Mouse (Mus musculus): ENCODE results near the gene Cdc14b.

The Cdc14b gene

DNA sequence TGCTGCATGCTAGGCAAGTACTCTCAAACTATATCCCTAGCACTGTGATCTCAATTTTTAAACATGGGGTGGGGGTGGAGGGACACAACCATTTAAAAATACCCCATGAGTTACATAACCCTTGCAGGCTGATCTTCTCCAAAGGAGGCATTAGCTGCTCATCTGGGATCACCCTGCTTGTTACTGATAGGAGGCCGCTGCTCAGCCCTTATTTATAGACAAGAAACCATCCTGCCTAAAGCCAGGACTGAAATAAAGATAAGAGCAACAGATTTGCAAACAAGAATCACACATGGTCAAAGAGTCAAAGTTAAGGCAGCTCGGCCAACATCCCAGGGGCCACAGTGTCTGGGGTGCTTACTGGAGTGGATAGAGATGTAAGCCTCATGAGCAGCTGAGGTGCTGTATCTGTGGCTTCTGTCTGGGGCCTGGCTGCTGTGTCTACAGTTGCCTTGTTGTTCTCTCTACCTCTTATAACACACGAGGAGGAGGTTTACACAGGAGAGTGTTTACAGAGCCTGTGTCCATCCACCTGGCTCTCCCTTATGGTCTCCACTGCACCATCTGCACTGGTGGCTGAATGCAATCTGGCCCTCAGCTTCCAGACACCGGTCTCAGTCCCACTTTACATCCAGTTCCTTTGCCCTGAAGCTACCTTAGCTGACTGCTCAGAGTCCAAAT, 38.0 kb downstream of the Cdc14b start:
- no peak for DNase-seq (ENCODE audit: low spot score)

DNA sequence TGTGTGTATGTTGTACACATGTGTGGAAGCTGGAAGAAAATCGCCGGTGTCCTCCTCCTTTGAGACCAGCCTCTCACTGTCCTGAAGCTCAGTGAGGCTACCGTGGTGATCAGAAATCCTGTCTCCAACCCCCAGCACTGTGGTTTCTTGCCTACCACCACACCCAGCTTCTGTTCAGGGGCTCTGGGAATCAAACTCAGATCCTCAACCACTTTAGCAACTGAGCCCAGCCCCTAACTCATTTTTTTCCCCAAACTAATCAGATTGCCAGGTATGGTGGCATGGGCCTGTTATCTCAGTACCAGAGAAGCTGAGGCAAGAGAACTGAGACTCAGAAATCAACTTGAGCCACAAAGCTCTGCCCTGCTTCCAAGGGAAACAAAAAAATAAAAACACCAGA, 39.3 kb downstream of the Cdc14b start:
- DNase-seq (ENCODE audit: low spot score), result no peak

DNA sequence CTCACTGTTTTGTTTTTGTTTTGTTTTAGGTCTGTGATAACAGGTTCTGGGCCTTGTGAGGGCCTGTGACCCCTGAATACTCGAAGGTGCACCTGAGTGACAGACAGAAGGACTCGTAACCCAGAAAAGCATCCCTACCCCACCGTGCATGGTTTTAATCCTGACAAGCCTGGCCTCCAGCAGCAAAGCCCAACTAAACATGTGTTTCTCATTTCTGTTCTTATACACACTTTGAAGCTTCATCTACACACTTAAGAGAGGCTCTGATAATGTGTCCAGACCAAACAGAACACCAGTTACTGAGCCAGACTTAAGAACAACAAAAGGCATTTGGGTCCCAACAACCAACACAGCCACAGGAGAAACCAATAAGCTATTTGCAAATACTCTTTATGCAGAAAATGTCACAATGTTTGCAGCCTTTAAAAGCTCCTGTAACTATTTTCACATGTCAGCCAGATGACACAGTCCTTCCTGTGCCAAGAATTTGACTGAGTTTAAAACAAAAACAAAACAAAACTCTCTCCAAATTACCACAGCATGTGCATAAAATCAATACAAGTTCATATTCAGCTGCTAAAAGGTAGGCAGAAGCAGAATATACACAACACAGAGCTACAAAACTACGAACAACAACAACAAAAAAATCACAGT, 39.9 kb downstream of the Cdc14b start:
- no peak for DNase-seq (ENCODE audit: low spot score)

- DNase-seq (ENCODE audit: low spot score), result no peak
These were observed 42.0 kb downstream of the Cdc14b start for GRCm38 (mm10) chr13:64233139-64233538.

DNA sequence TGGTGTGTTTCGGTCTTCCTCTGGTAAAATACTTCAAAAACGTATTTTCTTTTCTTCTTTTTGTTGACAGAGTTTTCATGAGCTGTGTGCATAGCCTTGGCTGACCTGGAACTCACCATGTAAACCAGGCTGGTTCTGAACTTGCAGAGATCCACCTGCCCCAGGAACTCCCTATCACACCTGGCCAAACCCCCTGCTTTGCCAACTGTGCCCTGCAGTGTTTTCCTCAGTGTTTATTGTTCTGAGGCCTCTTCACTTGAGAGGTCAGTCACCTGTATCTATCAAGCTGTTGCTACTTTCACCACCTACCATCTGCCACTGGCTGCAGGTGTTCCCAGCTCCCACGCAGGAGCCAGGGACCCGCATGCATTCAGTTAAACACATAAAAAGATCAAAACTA, 48.4 kb downstream of the Cdc14b start:
- DNase-seq (ENCODE audit: low spot score), result no peak

GRCm38 (mm10) chr13:64225738-64226137, 49.4 kb downstream of the Cdc14b start:
- DNase-seq (ENCODE audit: low spot score), result no peak

DNA sequence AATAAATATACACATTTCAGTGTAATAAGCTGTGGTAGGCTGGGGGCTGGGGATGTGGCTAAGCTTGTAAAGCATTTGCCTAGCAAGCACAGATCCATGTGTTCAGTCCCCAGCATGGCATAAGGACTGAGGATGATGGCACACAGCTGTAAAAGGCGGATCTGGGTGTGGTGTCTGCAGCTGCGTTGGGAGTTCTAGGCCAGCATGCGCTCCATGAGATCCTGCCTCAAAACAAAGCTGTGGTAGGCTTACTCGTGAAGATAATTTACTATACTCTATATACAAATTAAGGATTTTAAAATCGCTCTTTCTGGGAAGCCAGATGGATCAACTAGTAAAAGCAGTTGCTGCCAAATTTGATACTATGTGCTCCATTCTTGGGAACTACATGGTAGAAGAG, 60.2 kb downstream of the Cdc14b start:
- no peak for DNase-seq (ENCODE audit: low spot score)

- DNase-seq (ENCODE audit: low spot score), result no peak
These were observed 63.0 kb downstream of the Cdc14b start for GRCm38 (mm10) chr13:64211995-64212603.

DNA sequence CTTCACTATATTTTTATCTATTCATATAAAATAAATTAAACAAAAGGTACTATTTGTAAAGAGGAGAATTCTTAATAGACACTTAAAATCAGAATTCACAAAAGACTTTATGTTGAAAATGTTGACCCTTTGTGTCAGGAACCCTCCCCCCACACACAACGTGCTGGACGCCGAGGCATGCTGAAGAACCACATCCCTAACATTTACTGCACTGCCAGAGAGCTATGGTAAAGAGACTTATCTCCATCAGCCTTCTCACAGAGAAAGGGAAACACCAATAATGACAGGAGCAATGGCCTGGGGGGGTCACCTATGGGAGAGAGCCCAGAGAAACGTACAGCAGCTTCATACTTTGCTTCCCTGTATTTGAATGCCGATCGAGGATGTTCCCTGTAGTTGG, 66.9 kb downstream of the Cdc14b start:
- DNase-seq (ENCODE audit: low spot score), result no peak

DNA sequence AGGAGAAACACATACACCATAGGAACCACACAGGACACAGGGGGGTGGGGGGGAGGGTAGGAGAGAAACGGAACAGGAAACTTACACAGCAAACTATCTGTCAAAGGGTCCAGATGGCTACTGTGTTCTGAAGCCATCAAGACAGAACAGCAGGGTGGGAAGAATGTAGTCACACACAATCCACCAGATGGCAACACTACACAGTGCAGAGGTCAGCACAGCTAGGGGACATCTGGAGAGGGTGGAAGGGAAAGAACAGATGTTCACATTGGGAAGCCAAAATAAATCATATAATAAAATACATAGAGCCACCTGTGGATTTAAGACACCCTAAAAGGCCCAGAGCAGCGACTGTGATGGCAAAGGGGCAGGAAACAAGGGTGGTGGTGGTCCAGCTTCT, 69.9 kb downstream of the Cdc14b start:
- DNase-seq (ENCODE audit: low spot score), result no peak

DNA sequence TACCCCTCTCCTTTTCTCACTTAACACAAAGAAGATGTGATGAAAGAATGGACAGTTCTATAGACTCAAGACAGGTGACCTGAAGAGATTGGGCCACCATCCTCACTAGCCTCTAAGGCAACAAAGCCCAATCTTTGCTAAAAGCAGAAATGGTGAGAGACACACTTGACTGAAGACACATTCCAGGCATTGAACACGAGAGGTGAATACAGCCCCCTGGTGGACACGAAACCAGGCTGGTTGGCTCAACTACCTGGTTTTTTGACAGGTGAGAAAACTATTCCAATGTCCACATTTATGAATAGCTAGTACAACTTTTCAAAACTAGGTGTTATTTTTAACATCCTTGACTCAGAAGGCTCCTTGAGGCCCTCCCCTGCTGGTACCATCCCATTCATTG, 70.4 kb downstream of the Cdc14b start:
- no peak for DNase-seq (ENCODE audit: low spot score)

GRCm38 (mm10) chr13:64200911-64201310, 74.2 kb downstream of the Cdc14b start:
- no peak for DNase-seq (ENCODE audit: low spot score)

GRCm38 (mm10) chr13:64198310-64198709, 76.8 kb downstream of the Cdc14b start:
- no peak for DNase-seq (ENCODE audit: low spot score)

GRCm38 (mm10) chr13:64197899-64198298, 77.2 kb downstream of the Cdc14b start:
- DNase-seq (ENCODE audit: low spot score), result no peak

GRCm38 (mm10) chr13:64187065-64187464, 88.0 kb downstream of the Cdc14b start:
- no peak for DNase-seq (ENCODE audit: low spot score)

- DNase-seq (ENCODE audit: low spot score), result no peak
These were observed 88.6 kb downstream of the Cdc14b start for GRCm38 (mm10) chr13:64186516-64186915.

- no peak for DNase-seq (ENCODE audit: low spot score)
These were observed 89.5 kb downstream of the Cdc14b start for GRCm38 (mm10) chr13:64185586-64185985.

DNA sequence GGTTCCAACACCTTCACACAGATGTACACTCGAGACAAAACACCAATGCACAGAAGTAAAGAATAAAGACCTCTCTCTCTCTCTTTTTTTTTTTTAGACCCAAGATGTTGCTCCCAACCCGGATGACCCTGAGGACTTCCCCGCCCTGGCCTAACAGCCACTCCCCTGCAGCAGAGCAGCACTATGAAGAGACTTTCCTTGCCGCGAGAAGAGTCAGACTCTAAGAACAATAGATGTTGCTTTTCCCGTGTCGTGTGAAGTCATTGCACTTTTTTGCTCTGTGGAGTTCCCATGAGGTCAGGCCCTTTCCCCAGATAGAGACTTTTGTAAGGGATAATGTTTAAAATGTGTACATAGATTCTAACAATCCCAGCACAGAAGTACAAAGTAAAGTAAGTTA, 89.9 kb downstream of the Cdc14b start:
- no peak for DNase-seq (ENCODE audit: low spot score)

DNA sequence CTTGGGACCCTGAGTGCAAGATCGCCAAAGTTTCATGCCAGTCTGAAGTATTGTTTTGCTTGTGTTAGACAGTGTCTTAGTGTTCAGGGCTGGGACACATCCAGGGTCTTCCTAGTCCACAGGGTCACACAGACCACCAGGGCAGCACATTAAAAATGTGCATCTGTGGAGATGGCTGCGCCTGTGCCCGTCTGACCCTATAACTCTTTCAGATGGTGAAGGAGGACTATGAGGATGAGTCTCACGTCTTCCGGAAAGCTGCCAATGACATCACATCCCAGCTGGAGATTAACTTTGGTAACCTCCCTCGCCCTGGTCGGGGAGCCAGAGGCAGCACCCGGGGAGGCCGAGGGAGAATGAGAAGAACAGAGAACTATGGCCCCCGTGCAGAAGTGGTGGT, 90.7 kb downstream of the Cdc14b start:
- no peak for DNase-seq (ENCODE audit: low spot score)

DNA sequence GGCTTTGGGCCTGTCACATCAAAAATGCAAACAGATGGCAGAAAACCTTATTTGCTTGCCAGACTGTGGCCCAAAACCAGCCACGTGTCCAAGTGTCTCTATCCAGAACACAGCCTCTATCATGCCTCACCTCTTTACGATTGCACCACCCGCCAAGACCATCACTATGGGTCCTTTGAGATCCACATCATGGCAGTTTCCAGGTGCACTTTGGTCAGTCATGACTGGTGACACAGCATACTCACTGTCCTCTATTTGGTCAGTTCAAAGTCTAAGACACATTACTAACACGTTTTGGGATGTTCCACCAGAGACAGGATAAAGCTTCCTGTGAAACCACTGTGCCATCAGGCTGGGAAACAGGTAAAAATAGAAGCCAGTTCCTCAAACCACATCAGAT, 91.5 kb downstream of the Cdc14b start:
- no peak for DNase-seq (ENCODE audit: low spot score)

GRCm38 (mm10) chr13:64182091-64182490, 93.0 kb downstream of the Cdc14b start:
- no peak for DNase-seq (ENCODE audit: low spot score)

DNA sequence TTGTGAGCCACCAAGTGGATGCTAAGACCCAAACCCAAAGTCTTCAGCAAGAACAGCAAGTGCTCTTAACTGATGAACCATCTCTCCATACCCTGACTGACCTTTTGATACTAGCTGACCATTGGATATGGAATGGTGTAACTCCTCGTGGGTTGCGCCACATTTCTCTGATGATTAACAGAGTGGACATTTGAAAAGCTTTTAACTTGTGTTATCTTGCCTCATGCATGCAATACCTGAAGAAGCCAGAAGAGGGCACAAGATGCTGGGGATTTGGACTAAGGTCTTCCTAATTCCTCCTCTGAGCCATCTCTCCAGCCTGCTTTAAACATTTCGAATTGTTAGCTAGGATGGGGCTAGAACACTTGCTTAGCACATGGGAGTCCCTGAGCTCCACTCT, 94.2 kb downstream of the Cdc14b start:
- DNase-seq (ENCODE audit: low spot score), result no peak

DNA sequence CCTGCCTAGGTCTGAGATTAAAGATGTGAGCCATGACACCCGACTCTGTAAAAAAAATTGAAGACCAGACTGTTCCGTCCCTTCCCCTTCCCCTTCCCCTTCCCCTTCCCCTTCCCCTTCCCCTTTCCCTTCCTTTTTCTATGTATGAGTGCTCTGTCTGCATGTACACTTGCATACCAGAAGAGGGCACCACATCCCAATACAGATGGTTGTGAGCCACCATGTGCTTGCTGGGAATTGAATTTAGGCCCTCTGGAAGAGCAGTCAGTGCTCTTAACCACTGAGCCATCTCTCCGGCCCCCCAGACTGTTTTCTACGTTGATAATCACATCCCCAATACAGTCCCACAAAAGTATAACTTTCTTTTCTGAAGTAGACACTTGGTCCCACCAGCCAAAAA, 94.8 kb downstream of the Cdc14b start:
- no peak for DNase-seq (ENCODE audit: low spot score)

Measured in ovary, postnatal 10 days (tissue).